Mouse (Mus musculus) myocyte (in vitro differentiated cells): ENCODE data around the gene Tnik. TPM values are rescaled to one million over a fixed set of nuclear protein-coding genes. Genes with fewer than 3 reads are reported as not detected.

Experiments
- H3K27me3 ChIP-seq: one replicate; pipeline ENCODE4 v1.6.1; 2011; ENCODE audit not compliant: control insufficient read depth, insufficient read depth, insufficient read length
- H3K36me3 ChIP-seq: one replicate; pipeline ENCODE4 v1.6.1; 2011; ENCODE audit not compliant: control insufficient read depth, insufficient read depth
- H3K4me2 ChIP-seq: one replicate; pipeline ENCODE4 v1.6.1; 2011; ENCODE audit warnings: low read depth, control low read depth
- H3K4me3 ChIP-seq: one replicate; pipeline ENCODE4 v1.5.1; 2011; ENCODE audit warnings: mild to moderate bottlenecking, control low read depth, moderate library complexity
- H3K79me2 ChIP-seq: one replicate; pipeline ENCODE4 v1.6.1; 2011; ENCODE audit not compliant: control insufficient read depth, insufficient read depth
- H3ac ChIP-seq: one replicate; pipeline ENCODE4 v1.6.1; 2011; ENCODE audit not compliant: control insufficient read depth, insufficient read length
- CEBPB ChIP-seq: IDR thresholded peaks from 2 replicates; pipeline ENCODE4 v1.6.1; 2011; ENCODE audit warnings: mild to moderate bottlenecking, moderate library complexity; ENCODE audit not compliant: poor library complexity, insufficient read depth, severe bottlenecking
- E2F4 ChIP-seq: IDR thresholded peaks from one replicate; pipeline ENCODE4 v1.6.1; 2011; ENCODE audit warnings: mild to moderate bottlenecking, control low read depth, moderate library complexity; ENCODE audit not compliant: insufficient read depth
- MAX ChIP-seq: IDR thresholded peaks from one replicate; pipeline ENCODE4 v1.6.1; 2011; ENCODE audit warnings: low read depth, mild to moderate bottlenecking, control low read depth
- MYOD1 ChIP-seq, 3 experiments: IDR thresholded peaks; one replicate each; pipeline ENCODE4 v1.6.1; 2011; ENCODE audit warnings: control low read depth in 2 of 3, low read depth in 2 of 3, mild to moderate bottlenecking in 2 of 3, moderate library complexity in 1 of 3; ENCODE audit not compliant: insufficient read length in 2 of 3, control insufficient read depth in 1 of 3
- MYOG ChIP-seq, 3 experiments: IDR thresholded peaks; one replicate each; pipeline ENCODE4 v1.6.1; 2011; ENCODE audit warnings: control low read depth in 2 of 3, low read depth in 2 of 3, mild to moderate bottlenecking in 2 of 3; ENCODE audit not compliant: insufficient read length in 2 of 3, control insufficient read depth in 1 of 3, insufficient read depth in 1 of 3
- POLR2A ChIP-seq: IDR thresholded peaks from one replicate; pipeline ENCODE4 v1.6.1; 2011; ENCODE audit warnings: low read depth, mild to moderate bottlenecking, control low read depth, moderate library complexity; ENCODE audit not compliant: insufficient read length
- POLR2AphosphoS2 ChIP-seq: IDR thresholded peaks from one replicate; pipeline ENCODE4 v1.6.1; 2011; ENCODE audit warnings: low read depth, control low read depth; ENCODE audit not compliant: insufficient read length
- REST ChIP-seq: IDR thresholded peaks from one replicate; pipeline ENCODE4 v1.6.1; 2011; ENCODE audit warnings: mild to moderate bottlenecking, control low read depth, moderate library complexity; ENCODE audit not compliant: insufficient read depth, insufficient read length
- SRF ChIP-seq: IDR thresholded peaks from one replicate; pipeline ENCODE4 v1.6.1; 2011; ENCODE audit warnings: low read depth; ENCODE audit not compliant: control insufficient read depth, insufficient read length
- TCF12 ChIP-seq: IDR thresholded peaks from one replicate; pipeline ENCODE4 v1.6.1; 2011; ENCODE audit warnings: mild to moderate bottlenecking, control low read depth; ENCODE audit not compliant: poor library complexity, insufficient read depth, severe bottlenecking
- TCF3 ChIP-seq: IDR thresholded peaks from one replicate; pipeline ENCODE4 v1.6.1; 2011; ENCODE audit warnings: low read depth, control low read depth; ENCODE audit not compliant: insufficient read length
- USF1 ChIP-seq: IDR thresholded peaks from one replicate; pipeline ENCODE4 v1.6.1; 2011; ENCODE audit warnings: low read depth, mild to moderate bottlenecking, control low read depth, moderate library complexity
- polyA plus RNA-seq: library from polyadenylated mRNA; unstranded; fragments of >200 nt; fragmentation: generic; extraction: Trizol; gene quantifications from one replicate; pipeline ENCODE4 v1.2.1, GENCODE M21; 2012; ENCODE audit warnings: missing spikeins

Tnik gene
- polyA plus RNA-seq, 1 experiment, result 1.8 TPM

- peak overlapping the region; percentile 86 for H3K4me2 ChIP-seq
- H3K4me3 ChIP-seq, result peak overlapping the region; percentile 37
- no peaks in the 10 kb centered on the region for H3K36me3 ChIP-seq
- TF ChIP-seq TCF12 (no peak), MYOG (IDR thresholded peaks at IDR 0.05; ENCODE audit: control insufficient read depth in 1 of 3, insufficient read depth in 1 of 3, insufficient read length in 2 of 3, low read depth in 2 of 3) (no peak), REST (no peak), POLR2AphosphoS2 (no peak), CEBPB (no peak)
- no peaks in the 10 kb centered on the region for H3K79me2 ChIP-seq
- H3ac ChIP-seq, result no peak overlapping the region
- no peaks in the 10 kb centered on the region for H3K27me3 ChIP-seq
These were observed 1.2 kb downstream of the Tnik start for GRCm38 (mm10) chr3:28263948-28264840.

GRCm38 (mm10) chr3:28264841-28265150 is 1.8 kb downstream of the Tnik start:
- Histone ChIP-seq H3K4me2 (peak overlapping the region; percentile 86), H3K4me3 (peak overlapping the region; percentile 37), H3K27me3 (no peaks in the 10 kb centered on the region), H3ac (no peak overlapping the region), H3K36me3 (no peaks in the 10 kb centered on the region), H3K79me2 (no peaks in the 10 kb centered on the region)
- TF ChIP-seq SRF (no peak), POLR2A (no peak), TCF3 (no peak)

GRCm38 (mm10) chr3:28265183-28265582 is 2.2 kb downstream of the Tnik start:
- H3K27me3 ChIP-seq, result no peaks in the 10 kb centered on the region
- H3K4me2 ChIP-seq, result no peak overlapping the region
- no peaks in the 10 kb centered on the region for H3K79me2 ChIP-seq
- no peak for TF ChIP-seq POLR2AphosphoS2
- no peak for TF ChIP-seq CEBPB
- TF ChIP-seq SRF, result no peak
- no peak for TF ChIP-seq REST
- no peak for TF ChIP-seq MYOG (IDR thresholded peaks at IDR 0.05; ENCODE audit: control insufficient read depth in 1 of 3, insufficient read depth in 1 of 3, insufficient read length in 2 of 3, low read depth in 2 of 3)
- TF ChIP-seq USF1, result no peak
- no peak for TF ChIP-seq POLR2A
- no peak for TF ChIP-seq E2F4
- TF ChIP-seq MYOD1 (IDR thresholded peaks at IDR 0.05; ENCODE audit: control insufficient read depth in 1 of 3, insufficient read length in 2 of 3, low read depth in 2 of 3), result no peak
- TF ChIP-seq MAX, result no peak
- H3ac ChIP-seq, result no peak overlapping the region
- H3K36me3 ChIP-seq, result no peaks in the 10 kb centered on the region
- H3K4me3 ChIP-seq, result no peak overlapping the region

GRCm38 (mm10) chr3:28265656-28266055 is 2.6 kb downstream of the Tnik start:
- no peak overlapping the region for H3ac ChIP-seq
- no peak for TF ChIP-seq MAX
- no peak for TF ChIP-seq TCF3
- TF ChIP-seq MYOD1 (IDR thresholded peaks at IDR 0.05; ENCODE audit: control insufficient read depth in 1 of 3, insufficient read length in 2 of 3, low read depth in 2 of 3), result no peak
- TF ChIP-seq MYOG (IDR thresholded peaks at IDR 0.05; ENCODE audit: control insufficient read depth in 1 of 3, insufficient read depth in 1 of 3, insufficient read length in 2 of 3, low read depth in 2 of 3), result no peak
- no peak for TF ChIP-seq TCF12
- TF ChIP-seq USF1, result no peak
- TF ChIP-seq REST, result no peak
- no peak for TF ChIP-seq POLR2A
- TF ChIP-seq E2F4, result no peak
- TF ChIP-seq SRF, result no peak
- TF ChIP-seq POLR2AphosphoS2, result no peak
- no peak for TF ChIP-seq CEBPB
- no peak overlapping the region for H3K4me3 ChIP-seq
- no peaks in the 10 kb centered on the region for H3K27me3 ChIP-seq
- no peaks in the 10 kb centered on the region for H3K79me2 ChIP-seq
- H3K36me3 ChIP-seq, result no peaks in the 10 kb centered on the region
- H3K4me2 ChIP-seq, result no peak overlapping the region

GRCm38 (mm10) chr3:28267211-28267610 is 4.2 kb downstream of the Tnik start:
- H3K79me2 ChIP-seq, result no peaks in the 10 kb centered on the region
- H3K4me3 ChIP-seq, result no peak overlapping the region
- no peak overlapping the region for H3K4me2 ChIP-seq
- peaks cover 8% of the 10 kb centered on the region for H3K27me3 ChIP-seq
- H3ac ChIP-seq, result no peak overlapping the region
- TF ChIP-seq MYOG (IDR thresholded peaks at IDR 0.05; ENCODE audit: control insufficient read depth in 1 of 3, insufficient read depth in 1 of 3, insufficient read length in 2 of 3, low read depth in 2 of 3) (no peak), MYOD1 (IDR thresholded peaks at IDR 0.05; ENCODE audit: control insufficient read depth in 1 of 3, insufficient read length in 2 of 3, low read depth in 2 of 3) (no peak), POLR2A (no peak), E2F4 (no peak), REST (no peak), POLR2AphosphoS2 (no peak), SRF (no peak), MAX (no peak), USF1 (no peak), TCF12 (no peak), TCF3 (no peak), CEBPB (no peak)
- no peaks in the 10 kb centered on the region for H3K36me3 ChIP-seq
